Mouse (Mus musculus) small intestine, adult 2 months (tissue): ENCODE data around the gene Ccl20.

ENCODE experiments used
- CTCF ChIP-seq: fragments of 200-500 bp; IDR thresholded peaks from 2 replicates; pipeline ENCODE4 v1.5.1; 2012; ENCODE audit warnings: low read depth, mild to moderate bottlenecking, control low read depth, inconsistent platforms, low read length, moderate library complexity, mixed read lengths; ENCODE audit not compliant: insufficient replicate concordance, insufficient read length; ENCODE audit errors: extremely low read depth
- POLR2A ChIP-seq: fragments of 200-500 bp; IDR thresholded peaks from 2 replicates; pipeline ENCODE4 v1.6.1; 2012; ENCODE audit warnings: low read depth, mild to moderate bottlenecking, control low read depth, inconsistent platforms, low read length, moderate library complexity

DNA sequence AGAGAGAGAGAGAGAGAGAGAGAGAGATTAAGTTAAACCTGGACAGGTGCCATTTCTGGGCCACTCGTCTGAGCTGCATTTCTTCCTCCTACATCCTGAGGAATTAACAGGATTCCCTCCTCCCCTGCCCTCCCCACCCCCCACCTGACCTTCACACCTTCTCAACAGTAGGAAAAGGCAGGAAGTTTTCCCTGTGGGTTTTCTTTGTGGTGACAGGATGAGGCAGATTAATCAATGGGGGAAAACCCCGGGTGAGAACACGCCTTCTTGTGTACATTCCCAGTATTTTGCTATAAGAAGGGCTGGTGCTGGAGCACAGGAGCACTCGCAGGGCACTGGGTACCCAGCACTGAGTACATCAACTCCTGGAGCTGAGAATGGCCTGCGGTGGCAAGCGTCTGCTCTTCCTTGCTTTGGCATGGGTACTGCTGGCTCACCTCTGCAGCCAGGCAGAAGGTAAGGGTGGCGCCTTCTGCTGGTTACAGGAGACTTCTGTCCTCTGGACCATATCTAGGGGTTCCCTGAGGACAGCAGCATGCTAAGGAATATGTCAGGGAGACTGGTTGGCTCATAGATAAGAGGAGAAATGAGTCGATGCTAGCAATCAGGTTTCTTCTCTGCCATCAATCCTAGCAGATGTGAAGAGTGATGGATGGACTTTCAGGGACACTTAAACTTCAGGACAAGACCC is at the start of gene Ccl20:
- TF ChIP-seq POLR2A (no peak), CTCF (no peak)
